Mouse (Mus musculus): ENCODE measurements around the gene Acvr2a. TPM values are rescaled to one million over a fixed set of nuclear protein-coding genes. Genes with fewer than 3 reads are reported as not detected.

The Acvr2a gene
- polyA plus RNA-seq, 1 experiment from 2014 or later: 41.7 TPM

DNA sequence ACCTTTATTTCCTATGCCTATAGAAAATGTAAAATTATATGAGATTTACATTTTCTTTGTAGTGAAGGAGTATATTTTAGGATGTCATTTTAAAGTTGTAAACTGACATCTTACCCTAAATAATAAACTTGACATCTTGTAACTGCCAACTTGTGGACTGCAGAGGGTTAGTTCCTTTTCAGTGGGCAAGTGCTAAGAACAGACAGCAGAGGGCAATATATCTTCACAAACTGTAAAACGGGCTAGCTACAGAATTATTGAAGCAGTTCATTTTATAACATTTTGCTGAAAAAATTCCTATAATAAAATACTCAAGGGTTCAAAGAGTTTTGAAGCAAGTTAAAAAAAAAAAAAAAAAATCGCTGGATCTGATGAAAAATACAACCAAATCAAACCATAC is 95.0 kb downstream of the Acvr2a start:
- H3K4me2 ChIP-seq (replicated peaks): no peak overlapping the region
- H3K36me3 ChIP-seq: peaks cover 30% of the 10 kb centered on the region
- no peaks in the 10 kb centered on the region for H3K4me1 ChIP-seq
- WGBS: 53% methylated on average over 2 of the region's 2 CpGs
- no peak overlapping the region for H3K27ac ChIP-seq (replicated peaks)
- no peak for ATAC-seq (replicated peaks)
- H3K9me3 ChIP-seq: no peaks in the 10 kb centered on the region
- no peak overlapping the region for H3K9ac ChIP-seq (replicated peaks)
- H3K27me3 ChIP-seq: no peaks in the 10 kb centered on the region
- no peak overlapping the region for H3K4me3 ChIP-seq

DNA sequence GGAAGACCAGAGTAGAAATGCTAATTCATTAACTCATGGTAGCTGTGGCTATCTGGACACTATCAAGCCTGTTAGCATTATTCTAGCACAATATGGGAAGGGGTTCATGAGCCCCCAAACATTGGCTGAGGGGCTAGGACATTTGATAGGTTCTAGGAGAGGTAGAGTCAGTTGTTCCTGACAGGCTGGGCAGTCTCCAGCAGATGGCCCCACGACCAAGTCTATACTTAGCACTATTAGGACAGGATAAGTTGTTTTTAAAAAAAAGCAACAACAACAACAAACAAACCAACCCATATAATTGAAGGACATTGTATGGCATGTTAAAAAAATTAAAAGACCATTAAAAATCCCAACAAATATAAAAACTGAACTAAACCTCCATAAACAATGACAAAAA is 100.3 kb downstream of the Acvr2a start:
- no peaks in the 10 kb centered on the region for H3K9me3 ChIP-seq
- no peaks in the 10 kb centered on the region for H3K27me3 ChIP-seq
- no peak overlapping the region for H3K9ac ChIP-seq (replicated peaks)
- 70% methylated on average over 1 of the region's 1 CpGs for WGBS
- no peaks in the 10 kb centered on the region for H3K4me1 ChIP-seq
- H3K4me3 ChIP-seq: no peak overlapping the region
- no peak for ATAC-seq (replicated peaks)
- H3K36me3 ChIP-seq: peaks cover 19% of the 10 kb centered on the region; the same call in 1 of the 2 replicates
- H3K27ac ChIP-seq (replicated peaks): no peak overlapping the region
- no peak overlapping the region for H3K4me2 ChIP-seq (replicated peaks)

DNA sequence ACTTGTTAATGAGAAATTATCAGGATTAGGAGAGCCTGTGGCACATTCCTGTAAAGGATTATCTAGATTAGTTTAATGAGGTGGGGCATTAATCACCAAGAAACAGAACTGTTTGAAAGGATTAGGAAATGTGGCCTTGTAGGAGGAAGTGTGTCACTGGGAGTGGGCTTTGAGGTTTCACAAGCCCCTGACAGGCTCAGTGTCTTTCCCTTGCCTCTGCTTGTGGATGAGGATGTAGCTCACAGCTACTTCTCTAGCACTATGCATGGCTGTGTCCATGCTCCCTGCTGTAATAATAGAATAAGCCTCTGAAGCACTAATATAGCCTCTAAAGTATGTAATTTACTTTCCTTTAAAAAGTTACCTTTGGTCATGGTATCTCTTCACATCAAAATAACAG is 101.9 kb downstream of the Acvr2a start:
- H3K4me2 ChIP-seq (replicated peaks): no peak overlapping the region
- no peaks in the 10 kb centered on the region for H3K27me3 ChIP-seq
- no peaks in the 10 kb centered on the region for H3K9me3 ChIP-seq
- peaks cover 19% of the 10 kb centered on the region; the same call in 1 of the 2 replicates for H3K36me3 ChIP-seq
- H3K27ac ChIP-seq (replicated peaks): no peak overlapping the region
- no peak for ATAC-seq (replicated peaks)
- H3K4me3 ChIP-seq: no peak overlapping the region
- H3K4me1 ChIP-seq: no peaks in the 10 kb centered on the region
- H3K9ac ChIP-seq (replicated peaks): no peak overlapping the region

DNA sequence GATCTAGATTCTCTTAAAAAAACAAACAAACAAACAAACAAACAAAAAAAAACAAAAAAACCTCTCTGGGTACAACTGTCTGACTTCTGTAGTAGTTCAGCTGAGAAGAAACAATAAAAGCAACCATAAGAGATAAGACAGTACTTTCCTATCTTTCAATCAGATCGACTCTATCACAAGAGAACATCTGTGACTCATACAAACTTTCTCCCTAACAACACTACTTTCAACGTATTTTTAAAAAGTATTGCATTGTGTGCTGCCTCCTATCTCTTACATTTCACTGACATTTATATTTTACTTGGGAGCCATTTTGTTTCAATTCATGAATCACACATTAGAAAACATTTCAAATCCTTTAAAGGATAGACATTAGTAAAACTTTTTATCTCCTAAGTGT is 121.1 kb downstream of the Acvr2a start:
- Histone ChIP-seq H3K4me2 (replicated peaks) (no peak overlapping the region), H3K4me3 (no peak overlapping the region), H3K36me3 (peaks cover 15% of the 10 kb centered on the region), H3K27ac (replicated peaks) (no peak overlapping the region), H3K4me1 (no peaks in the 10 kb centered on the region), H3K9me3 (no peaks in the 10 kb centered on the region), H3K9ac (replicated peaks) (no peak overlapping the region), H3K27me3 (no peaks in the 10 kb centered on the region)
- 90% methylated on average over 2 of the region's 2 CpGs for WGBS
- ATAC-seq (replicated peaks): no peak

DNA sequence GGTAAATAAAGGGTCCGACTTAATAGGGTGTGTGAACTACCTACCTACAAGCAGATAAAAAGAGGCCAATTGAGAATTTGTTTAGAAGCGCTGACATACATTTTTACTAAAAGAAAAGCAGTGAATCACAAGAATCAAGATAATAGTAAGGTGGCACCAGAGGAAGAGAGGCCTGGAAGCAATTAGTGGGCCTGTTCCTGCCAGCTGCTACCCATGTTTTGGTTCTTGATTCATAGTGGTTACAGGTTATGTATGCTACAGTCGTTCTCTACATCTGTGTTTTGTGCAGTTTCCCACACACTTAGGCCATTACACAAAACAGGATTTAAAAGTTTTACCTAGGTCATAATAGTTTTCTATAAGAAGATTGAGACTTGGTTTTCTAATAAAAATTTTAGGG is 133.9 kb downstream of the Acvr2a start:
- Histone ChIP-seq H3K36me3 (no peaks in the 10 kb centered on the region), H3K4me3 (peak overlapping the region; percentile 93), H3K4me2 (replicated peaks) (peak overlapping the region; percentile 69), H3K4me1 (peaks cover 17% of the 10 kb centered on the region), H3K27ac (replicated peaks) (no peak overlapping the region), H3K27me3 (no peaks in the 10 kb centered on the region), H3K9ac (replicated peaks) (peak overlapping the region; percentile 85; the same call in 1 of the 2 replicates), H3K9me3 (no peaks in the 10 kb centered on the region)
- ATAC-seq (replicated peaks): no peak
- 74% methylated on average over 3 of the region's 3 CpGs for WGBS

- peak; percentile 99 for ATAC-seq (replicated peaks)
- peak within 1 kb of the TSS; percentile 98 for H3K27ac ChIP-seq (replicated peaks)
- peak within 1 kb of the TSS; percentile 69 for H3K4me2 ChIP-seq (replicated peaks)
- H3K4me3 ChIP-seq: peak within 1 kb of the TSS; percentile 93
- H3K9me3 ChIP-seq: no peaks in the 10 kb centered on the region
- H3K27me3 ChIP-seq: no peaks in the 10 kb centered on the region
- peaks cover 20% of the 10 kb centered on the region for H3K4me1 ChIP-seq
- no peaks in the 10 kb centered on the region for H3K36me3 ChIP-seq
- H3K9ac ChIP-seq (replicated peaks): peak within 1 kb of the TSS; percentile 87
- WGBS: 0% methylated on average over 40 of the region's 49 CpGs
These were observed 135.1 kb downstream of the Acvr2a start, which contains the start of gene Mbd5 for GRCm38 (mm10) chr2:48948841-48949584. Gene Mbd5 (plus strand): TSS chr2:48949508.

GRCm38 (mm10) chr2:48949743-48950251 is 135.9 kb downstream of the Acvr2a start:
- 0% methylated on average over 8 of the region's 9 CpGs for WGBS
- Histone ChIP-seq H3K9me3 (no peaks in the 10 kb centered on the region), H3K36me3 (no peaks in the 10 kb centered on the region), H3K4me1 (peaks cover 20% of the 10 kb centered on the region), H3K27ac (replicated peaks) (peak overlapping the region; percentile 98), H3K4me2 (replicated peaks) (peak overlapping the region; percentile 50), H3K9ac (replicated peaks) (peak overlapping the region; percentile 87), H3K27me3 (no peaks in the 10 kb centered on the region), H3K4me3 (peak overlapping the region; percentile 93)
- peak; percentile 79 for ATAC-seq (replicated peaks)

GRCm38 (mm10) chr2:48950252-48950315 is 136.2 kb downstream of the Acvr2a start, which contains the start of gene Orc4:
Gene Orc4 (minus strand): TSS chr2:48950277.
- no peaks in the 10 kb centered on the region for H3K9me3 ChIP-seq
- H3K27ac ChIP-seq (replicated peaks): peak within 1 kb of the TSS; percentile 98
- H3K36me3 ChIP-seq: no peaks in the 10 kb centered on the region
- no peak for ATAC-seq (replicated peaks)
- peak within 1 kb of the TSS; percentile 50 for H3K4me2 ChIP-seq (replicated peaks)
- peak within 1 kb of the TSS; percentile 93 for H3K4me3 ChIP-seq
- 0% methylated on average over 2 of the region's 2 CpGs for WGBS
- peaks cover 20% of the 10 kb centered on the region for H3K4me1 ChIP-seq
- H3K9ac ChIP-seq (replicated peaks): peak within 1 kb of the TSS; percentile 87
- no peaks in the 10 kb centered on the region for H3K27me3 ChIP-seq

- no peaks in the 10 kb centered on the region for H3K27me3 ChIP-seq
- no peaks in the 10 kb centered on the region for H3K9me3 ChIP-seq
- peak overlapping the region; percentile 93 for H3K4me3 ChIP-seq
- H3K36me3 ChIP-seq: no peaks in the 10 kb centered on the region
- peaks cover 20% of the 10 kb centered on the region for H3K4me1 ChIP-seq
- 7% methylated on average over 6 of the region's 6 CpGs for WGBS
- H3K4me2 ChIP-seq (replicated peaks): peak overlapping the region; percentile 50
- H3K9ac ChIP-seq (replicated peaks): peak overlapping the region; percentile 87
- peak overlapping the region; percentile 98 for H3K27ac ChIP-seq (replicated peaks)
- ATAC-seq (replicated peaks): no peak
These were observed 136.5 kb downstream of the Acvr2a start for GRCm38 (mm10) chr2:48950316-48950880.

Other genes with a start within 250 kb of the Acvr2a start
- 33.9 and 36.3 TPM in 2 replicates for gene Mbd5, start 135.4 kb downstream of the Acvr2a start, polyA plus RNA-seq (2015; fragmentation: Nextera tagmentation; extraction: Ambion mirVana)
- 102 and 105 TPM in 2 replicates for gene Orc4, start 136.2 kb downstream of the Acvr2a start, polyA plus RNA-seq (2015; fragmentation: Nextera tagmentation; extraction: Ambion mirVana)

All from forebrain, embryonic 15.5 days (tissue).